Mouse (Mus musculus) lung, postnatal 10 days (tissue): ENCODE data around the gene Cenpv.

Experiments
- DNase-seq: peaks from one replicate; pipeline ENCODE4 v3.0.0; 2021

The Cenpv gene

DNA sequence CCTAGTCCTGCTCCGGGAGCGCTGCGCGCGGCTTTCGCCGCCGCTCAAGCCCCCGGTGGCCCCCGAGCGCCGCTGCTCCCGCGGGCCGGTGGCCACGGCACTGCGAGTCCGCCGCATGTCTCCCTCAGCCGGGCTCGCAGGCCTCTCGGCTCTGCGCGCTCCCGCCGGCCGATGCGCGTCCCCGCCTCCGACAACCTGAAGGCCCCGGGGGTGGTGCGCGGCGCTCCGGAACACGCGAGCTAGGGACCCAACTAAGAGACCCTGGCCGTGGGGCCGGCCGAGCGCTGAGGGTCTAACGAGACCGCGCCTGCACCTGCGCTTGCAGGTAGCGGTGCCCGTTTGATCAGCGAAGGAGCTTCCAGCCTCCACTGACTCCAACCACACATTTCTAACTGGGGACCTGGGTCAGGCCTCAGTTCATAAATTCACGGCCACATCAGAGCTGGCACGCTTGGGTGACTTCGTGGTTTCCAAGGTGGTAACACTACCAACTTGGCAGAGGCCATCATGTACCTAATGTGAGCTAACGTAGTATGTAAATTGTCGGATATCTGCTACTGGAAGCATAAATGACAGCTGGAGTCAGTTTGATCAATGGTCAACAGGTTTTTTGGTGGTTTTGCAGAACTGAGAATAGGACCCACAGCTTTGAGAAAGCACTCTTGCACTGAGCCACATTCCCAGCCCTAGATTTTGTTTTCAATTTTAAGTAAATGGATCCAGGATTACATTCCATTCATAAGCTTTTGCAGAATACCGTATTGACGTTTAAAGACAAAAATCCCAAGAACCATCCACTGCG is at the start of gene Cenpv:
Gene Cenpv (minus strand): TSS at position 173 of the 802 bp plus-strand sequence.
- peak; percentile 75 for DNase-seq

DNA sequence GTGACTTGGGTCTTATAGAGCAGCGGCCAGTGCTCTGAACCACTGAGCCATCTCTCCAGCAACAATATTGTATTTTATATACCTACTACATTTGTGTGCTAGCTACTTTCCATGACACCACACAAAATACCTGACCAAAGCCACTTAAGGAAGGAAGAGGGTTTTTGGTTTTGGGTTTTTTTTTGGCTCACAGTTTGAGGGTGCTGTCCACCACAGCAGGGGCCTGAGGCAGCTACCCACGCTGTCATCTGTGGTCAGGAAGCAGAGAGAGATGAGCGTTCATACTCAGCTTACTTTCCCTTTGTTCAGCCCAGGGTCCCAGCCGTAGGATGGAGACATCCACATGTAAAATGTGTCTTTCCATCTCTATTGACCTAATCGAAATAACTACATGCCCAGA is 48.0 kb upstream of the Cenpv start:
- no peak for DNase-seq

DNA sequence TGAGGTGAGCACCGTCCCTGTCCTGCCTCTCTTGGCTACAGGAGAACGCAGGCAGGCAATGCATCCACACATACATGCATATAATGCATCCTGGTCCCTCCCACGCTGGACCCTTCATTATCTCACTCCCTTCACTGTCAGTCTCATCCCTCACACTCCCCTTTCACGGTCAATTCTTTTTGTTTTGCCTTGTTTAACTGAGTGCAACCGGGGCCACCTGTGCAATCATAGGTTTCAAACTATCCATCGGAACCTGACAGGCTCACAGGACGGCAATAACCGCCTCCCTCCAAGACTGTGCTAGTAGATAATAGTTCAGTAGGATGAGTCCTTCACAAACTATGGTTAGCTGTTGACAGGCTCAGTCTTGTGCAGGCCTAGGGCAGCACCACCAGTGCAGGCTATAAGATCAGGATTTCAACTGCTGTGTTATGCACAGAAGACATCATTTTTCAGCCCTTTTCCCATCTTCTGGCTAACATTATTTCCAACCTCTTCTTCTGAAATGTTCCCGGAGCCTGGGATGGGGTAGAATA is 45.7 kb upstream of the Cenpv start:
- DNase-seq, result no peak

DNA sequence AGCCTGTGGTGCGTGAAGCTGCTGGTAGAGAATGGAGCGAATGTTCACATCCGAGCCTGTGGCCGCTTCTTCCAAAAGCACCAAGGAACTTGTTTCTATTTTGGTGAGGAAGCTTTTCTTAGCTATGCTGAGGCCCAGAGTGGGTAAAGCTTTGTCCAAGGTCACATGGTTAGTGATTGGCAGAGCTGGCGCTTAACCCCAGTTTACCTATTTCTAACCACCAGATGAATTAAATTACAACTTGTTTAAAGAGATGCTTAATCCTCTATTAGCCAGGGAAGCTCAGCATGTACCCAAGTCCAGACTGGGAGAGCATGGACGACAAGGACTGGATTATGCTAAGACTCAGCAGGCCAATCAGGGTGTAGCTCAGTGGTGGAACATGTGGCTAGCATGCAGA is 44.0 kb upstream of the Cenpv start:
- no peak for DNase-seq

DNA sequence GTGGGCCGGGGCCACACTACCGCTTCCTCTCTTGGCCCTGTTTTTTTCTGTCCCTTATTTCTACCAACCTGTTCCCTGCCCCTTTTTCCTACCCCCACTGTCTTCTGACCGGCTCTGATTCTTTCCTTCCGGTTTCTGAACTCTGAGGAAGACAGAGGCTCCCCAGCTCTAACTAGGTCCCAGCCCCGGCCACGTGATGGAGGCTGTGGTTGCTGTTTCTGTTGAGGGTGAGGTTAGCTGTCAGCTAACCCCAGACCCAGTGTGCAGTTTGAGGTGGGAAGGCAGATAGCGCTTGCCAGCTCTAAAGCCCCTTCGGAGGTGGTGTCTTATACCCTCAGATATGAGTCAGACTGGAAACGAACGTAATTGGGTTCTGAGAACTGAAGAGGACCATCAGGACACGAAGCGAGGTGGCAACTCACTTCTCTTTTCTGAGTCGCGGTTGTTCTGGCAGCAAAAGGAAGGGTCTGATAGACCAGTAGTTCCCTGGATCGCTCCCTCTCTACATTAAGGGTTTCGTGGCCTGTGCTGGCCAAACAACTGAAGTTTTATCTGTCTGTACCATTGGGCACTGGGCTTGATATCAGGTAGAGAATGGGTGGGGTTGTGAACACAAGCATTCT is 37.6 kb upstream of the Cenpv start:
- DNase-seq, result peak; percentile 21

DNA sequence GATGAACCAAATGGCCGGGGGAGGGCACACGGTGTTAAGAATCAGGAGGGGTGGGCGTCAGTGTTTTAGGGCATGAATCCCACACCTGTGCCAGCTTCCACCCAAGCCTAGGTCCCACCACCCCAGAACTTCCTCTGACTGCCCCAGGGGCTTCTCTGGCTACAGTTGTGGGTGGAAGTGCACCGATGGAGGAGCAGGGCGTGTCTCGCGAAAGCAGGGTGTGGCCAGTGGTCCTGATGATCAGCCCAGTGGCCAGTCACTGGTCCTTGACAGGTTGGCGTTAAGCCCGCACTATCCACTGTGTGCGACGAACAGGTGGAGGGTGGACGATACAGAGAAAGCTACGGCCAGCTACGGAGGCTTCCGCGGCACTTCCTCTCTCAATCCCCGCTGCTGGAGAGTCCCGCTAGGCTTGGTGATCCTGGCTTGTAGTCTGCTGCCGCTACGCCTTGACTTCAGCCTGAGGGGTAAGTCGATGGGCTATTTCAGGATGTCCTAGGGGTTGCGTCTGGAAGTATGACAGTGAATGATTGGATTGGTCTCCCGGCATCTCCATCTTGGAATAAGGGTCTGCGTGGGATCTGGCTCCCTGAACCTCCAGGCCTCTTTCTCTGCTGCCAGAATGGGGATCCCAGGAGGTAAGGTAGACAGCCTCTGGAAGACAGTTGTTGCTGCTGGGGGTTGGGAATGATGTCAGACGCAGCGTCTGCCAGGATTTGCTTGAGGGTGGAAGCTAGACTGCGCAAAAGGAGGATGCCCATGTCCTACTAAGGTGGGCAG is 36.8 kb upstream of the Cenpv start:
- DNase-seq, result peak; percentile 53

DNA sequence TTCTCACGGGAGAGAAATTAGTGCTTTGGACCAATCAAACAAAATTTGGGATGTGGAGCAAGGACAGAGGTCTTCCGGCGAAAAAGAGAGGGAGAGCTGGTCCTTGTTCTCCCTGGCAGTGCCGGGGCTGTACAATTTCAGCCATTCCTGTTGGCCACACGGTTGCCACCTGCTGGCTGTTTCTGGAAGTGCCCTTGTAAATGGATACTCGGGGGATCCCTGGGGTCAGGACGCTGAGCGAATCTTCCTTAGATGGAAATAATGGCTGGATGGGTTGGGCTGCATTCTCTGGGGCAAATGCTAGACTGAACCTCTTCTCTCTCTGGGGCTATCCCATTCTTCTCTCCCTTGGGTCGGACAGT is 36.2 kb upstream of the Cenpv start:
- peak; percentile 92 for DNase-seq

DNA sequence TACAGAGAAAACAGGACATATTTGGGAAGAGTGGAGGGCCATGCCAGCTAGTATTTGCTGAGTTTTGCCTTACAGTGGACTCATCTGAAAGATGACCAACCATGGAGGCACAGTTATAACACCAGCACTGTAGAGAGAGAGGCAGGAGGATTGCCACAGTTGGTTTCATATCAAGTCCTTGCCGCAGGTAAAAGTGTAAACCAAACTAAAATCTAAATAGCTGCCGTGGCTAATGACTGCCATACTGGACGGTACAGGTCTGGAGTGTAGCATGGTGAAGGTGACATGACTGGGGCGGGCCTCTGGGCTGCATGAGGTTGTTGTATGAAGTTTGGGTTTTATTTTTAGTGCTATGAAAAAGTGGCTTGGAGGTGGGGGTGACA is 35.6 kb upstream of the Cenpv start:
- DNase-seq, result no peak

DNA sequence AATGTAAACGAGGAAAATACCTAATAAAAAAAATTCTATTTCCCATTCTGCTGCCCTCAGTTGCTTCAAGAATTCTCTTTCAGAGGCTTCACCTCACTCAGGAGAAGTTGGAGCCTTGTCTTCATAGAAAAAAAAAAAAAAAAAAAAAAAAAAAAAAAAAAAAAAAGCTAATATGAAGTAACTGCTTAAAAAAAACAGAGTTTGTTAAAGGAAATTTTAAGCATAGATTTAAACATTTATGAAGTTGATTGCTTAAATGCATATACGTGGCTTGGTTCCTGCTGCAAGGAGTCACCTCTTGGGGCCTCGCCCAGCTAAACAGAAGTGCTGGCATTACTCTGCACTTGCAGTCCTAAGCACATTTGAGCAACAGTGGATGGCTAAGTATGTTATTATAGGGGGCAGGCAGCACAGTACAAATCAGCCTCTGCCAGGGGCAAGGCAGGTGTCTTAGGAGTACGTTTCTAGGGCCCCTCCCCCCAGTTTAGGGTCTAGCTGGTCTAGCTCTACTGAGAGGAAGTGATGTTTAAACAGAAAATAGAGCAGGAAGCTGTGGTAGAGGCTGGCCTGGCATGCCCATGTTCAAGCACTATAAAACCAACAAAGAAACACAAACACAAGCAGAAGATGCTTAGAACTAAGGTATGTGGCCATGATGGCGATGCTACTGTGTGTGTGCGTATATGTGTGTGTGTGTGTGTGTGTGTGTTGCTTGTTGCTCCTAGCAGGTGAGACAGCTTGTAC is 35.1 kb upstream of the Cenpv start, which contains the start of gene Trpv2:
Gene Trpv2 (plus strand): TSS at position 528 of the 744 bp plus-strand sequence.
- DNase-seq, result peak; percentile 11

DNA sequence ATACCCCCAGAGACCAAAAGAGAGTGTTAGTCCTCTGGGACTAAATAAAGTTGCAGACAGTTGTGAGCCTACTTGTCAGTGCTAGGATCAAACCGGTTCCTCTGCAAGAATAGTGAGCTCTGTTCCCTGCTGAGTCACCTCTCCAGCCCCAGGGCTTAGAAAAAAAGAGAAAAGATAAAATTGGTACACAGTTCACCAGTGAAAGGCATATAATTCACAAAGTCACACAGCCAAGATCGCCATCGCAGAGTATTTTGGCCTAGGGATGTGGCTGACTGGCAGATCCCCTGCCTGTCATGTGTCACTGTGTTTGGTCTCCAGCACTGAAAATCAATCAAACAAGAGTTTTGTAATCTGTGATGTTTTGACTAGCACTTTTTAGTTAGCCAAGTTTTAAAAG is 29.2 kb upstream of the Cenpv start:
- DNase-seq, result no peak

DNA sequence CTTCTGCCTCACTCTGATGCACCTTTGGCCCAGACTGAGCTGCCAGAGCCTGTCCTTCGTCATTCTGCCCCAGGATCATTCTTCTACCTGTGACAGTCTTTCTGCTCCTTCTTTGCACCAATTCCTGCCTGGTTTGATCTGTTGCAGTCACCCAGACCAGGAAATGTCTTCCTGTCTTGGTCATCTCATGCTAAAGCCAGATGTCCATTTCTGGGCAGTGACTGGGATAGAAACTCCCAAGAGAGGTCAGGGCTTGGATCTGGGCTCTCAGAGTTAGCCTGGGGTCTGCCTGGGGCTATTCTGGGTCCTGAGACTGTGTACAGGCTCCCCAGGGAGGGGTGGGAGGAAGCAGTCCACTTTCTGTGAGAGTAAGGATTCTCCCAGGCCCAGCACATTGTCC is 27.1 kb upstream of the Cenpv start:
- no peak for DNase-seq

DNA sequence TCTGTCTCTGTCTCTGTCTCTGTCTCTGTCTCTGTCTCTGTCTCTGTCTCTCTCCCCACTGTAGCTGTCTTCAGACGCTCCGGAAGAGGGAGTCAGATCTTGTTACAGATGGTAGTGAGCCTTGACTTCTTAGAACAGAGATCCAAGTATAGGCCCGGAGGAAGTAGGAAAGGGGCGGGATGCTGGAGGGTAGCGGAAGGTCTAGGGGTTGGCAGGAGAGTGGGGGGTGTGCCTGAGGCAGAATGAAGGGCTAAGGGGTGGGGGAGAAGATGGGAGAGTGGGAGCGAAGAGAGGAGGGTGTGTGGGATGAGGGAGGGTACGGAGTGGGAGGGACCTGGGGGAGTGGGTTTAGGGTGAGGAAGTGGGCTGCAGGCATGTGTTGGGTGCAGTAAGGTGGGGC is 26.7 kb upstream of the Cenpv start:
- no peak for DNase-seq

DNA sequence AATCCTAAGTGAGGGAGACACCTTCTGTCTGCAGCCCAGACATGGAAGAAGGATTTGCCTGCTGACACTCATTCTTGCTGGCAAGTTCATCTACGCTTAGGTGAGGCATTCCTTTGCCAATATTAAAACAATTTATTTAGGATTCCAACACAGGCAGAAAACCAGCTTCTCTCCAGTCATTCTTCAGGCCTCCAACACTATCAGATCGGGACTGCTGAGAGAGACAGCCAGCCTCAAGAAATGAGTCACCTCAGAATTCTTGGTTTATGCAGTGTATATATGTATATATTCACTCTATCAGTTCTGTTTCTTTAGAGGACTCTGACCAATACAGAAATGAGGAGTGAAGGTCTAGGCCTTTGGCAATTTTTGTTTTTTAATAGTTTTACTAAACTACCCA is 24.5 kb upstream of the Cenpv start:
- DNase-seq, result no peak

DNA sequence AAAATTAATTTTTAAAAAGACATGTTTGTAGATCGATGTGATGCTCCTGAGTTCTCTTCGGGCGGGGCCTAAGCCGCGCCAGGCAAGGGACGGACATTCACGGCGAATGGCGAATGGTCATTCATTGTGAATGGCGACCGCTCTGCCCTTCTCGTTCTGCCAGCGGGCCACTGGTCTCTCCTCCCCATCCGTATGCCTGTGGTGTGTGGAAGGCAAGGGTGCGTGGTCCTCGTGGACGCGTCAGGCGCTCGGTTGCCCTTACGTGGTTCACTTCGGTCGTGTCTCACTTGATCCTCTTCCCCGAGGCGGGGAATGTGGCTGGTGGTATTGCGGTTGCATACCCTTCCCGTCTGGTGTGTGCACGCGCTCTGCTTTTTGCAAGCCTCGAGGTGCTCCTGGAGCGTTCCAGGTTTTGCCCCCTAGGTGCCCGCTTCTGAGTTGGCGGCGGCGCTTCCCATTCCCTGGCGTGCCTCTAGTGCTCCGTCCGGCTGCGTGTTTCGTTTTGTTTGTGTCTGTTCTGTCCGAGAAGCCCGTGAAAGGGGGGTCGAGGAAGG is 21.5 kb upstream of the Cenpv start:
- DNase-seq, result no peak

DNA sequence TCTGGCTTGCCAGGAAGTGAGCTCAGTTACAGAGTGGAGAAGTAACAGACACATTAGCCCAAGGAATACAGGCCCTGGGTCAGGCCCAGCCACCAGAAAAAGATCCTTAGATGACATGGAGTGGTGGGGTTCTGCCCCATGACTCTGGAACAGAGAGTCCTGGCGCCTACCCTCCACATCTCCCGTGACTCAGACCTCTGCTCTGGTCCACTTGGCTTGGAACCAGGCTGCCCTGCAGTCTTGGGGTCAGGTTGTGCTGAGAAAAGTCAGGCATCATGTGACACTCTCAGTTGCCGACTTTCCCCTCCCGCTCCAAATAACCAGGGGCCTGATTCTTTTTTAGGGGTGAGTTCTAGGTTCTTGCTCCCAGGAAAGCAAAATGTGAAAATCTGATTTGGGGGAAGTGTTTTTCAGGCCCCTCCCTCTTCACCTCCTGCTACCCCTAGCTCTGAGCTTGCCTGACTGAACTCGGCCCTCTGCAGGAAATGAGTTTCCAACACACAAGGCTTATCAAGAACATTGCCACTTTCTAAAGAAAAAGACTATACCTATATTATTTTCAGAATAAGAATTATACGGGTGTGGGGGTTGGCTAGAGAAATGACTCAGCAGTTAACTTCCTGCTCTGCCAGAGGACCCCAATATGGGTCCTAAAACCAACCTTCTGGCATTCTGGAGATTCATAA is 20.0 kb upstream of the Cenpv start:
- peak; percentile 33 for DNase-seq

DNA sequence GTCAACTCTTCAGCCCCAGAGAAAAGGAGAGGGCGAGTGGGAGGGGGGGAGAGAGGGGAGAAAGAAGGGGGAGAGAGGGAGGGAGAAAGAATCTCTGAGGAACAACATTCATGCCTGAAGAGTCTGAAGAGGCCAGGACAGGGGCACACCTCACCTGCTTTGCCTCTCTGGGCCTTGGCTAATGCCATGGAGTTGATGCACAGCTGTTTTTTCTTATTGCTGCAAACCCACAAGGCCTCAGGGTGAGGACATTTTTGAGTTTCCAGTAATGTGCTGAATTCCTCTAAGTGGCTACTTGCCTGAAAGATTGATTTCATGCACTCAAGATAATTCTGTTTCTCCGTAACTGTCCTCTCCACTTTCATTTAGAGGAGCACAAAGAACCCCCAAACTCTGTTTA is 19.1 kb upstream of the Cenpv start:
- DNase-seq, result no peak

DNA sequence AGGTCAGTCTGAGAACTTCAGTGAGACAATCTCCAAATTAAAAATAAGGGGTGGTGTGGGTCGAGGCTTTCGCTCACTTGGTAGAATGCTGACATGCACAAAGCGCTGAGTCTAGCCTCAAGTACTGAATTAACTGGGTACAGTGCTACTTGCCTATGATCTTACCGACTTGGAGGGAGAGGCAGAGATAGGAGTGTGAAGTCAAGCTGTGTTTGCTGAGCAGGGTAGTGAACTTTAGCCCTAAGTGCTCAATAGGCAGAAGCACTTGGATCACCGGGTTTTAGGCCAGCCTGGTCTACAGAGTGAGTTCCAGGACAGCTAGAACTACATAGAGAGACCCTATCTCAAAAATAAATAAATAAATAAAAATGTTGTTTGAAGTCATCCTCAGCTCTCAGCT is 18.1 kb upstream of the Cenpv start:
- DNase-seq, result no peak

DNA sequence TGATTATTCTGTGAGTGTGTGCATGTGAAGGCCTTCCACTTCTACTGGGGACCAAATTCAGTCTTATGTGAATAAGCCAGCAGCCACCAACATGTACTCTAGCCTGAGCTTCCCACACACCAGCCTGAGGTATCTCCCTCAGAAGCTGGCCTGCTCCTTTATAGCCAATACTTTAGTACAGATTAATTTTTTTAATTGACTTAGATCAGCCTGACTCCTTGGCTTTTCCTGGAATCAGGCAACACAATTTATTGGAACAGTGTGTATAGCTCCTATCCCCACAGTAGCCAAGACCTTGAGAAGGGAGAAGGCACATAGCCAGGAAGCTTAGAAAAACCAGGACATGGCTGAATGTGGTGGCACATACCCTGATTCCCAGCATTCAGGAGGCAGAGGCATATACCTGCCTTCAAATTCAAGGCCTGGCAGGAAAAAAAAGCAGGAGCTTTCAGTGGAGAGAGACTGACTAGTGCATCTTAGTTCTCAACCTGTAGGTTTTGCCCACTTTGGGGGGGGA is 16.9 kb upstream of the Cenpv start:
- DNase-seq, result no peak

DNA sequence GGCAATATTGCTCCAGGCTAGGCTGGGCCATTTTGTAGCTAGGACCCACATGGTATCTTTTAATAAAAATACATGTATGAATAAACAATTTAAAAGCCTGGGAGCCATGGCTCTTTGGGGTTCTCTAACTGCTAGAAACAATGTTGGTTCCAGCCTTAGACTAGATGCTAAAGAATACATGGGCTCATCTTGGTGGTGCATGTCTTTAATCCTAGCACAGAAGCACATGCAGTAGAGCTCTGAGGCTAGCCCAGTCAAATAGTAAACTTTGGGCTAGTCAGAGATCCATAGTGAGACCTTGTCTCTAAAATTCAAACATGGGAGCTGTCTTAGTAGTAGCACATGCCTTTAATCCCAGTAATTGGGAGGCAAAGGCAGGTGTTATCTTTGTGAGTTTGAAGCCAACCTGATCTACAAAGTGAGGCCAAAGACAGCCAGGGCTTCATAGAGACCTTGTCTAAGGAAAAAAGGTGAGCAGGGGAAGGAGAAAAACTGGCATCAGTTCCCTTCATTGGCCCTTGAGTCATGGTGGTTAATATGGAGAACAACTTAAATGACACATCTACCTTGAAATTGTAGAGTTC is 16.0 kb upstream of the Cenpv start:
- no peak for DNase-seq

DNA sequence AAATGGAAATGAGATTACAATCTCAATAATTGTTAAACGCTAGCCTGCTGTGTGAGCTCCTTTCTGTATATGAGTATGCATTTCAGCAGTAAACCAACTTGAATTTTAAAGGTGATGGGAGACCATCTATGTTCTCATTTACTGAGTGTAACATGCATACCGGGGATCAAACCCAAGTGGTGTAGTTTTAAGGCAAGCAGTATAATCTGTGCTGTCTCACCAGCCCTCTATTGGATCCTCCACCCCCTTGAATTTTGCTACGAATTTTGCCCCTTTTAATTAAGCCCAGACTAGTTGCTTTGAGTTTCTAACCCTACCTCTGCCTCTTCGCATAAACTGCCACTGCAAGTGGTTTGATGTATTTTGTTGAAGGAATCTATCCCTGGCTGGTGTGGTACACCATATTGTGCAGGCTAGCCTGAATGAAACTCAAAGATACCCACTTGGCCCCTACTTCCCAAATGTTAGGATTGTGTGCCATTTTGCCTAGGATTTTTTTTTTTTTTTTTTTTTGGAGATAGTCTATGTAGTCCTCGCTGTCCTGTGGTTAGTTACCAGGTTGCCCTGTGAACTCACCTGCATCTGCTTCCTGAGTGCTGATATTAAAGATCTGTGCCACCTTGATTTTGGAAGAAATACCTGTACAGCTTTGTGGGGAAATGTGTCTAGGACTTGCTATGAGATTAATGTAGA is 15.2 kb upstream of the Cenpv start:
- no peak for DNase-seq

DNA sequence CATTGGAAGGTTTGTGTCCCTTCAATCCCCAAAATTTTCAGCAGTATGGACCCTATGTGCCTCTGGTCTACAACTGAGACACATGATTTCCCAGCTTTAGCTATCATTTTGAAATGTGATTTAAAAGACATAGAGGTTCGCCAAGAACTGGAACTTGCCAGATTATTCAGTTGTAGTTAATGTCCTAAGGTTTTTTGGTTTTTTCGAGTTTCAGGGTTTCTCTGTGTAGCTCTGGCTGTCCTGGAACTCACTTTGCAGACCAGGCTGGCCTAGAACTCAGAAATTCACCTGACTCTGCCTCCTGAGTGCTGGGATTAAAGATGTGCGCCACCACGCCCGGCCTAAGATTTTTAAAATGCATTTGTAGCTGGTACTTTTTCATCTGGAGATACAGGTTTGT is 14.6 kb upstream of the Cenpv start:
- no peak for DNase-seq
